Mouse (Mus musculus): ENCODE measurements at regions not wholly inside any gene's neighbourhood (a gene's known extent, or its start where the extent isn't known, plus 50 kb on each side); places are given as distances from the start of the nearest gene placed in this dataset.

GRCm38 (mm10) chr19:52861576-52861975 lies 178.4 kb downstream of the Xpnpep1 start:
- TF ChIP-seq ETS1 (IDR thresholded peaks at IDR 0.05; ENCODE audit: low read depth, low read length): no peak
- no peak for TF ChIP-seq MYC (IDR thresholded peaks at IDR 0.05; ENCODE audit: low read depth, low read length)
